In the genomic region with DNA sequence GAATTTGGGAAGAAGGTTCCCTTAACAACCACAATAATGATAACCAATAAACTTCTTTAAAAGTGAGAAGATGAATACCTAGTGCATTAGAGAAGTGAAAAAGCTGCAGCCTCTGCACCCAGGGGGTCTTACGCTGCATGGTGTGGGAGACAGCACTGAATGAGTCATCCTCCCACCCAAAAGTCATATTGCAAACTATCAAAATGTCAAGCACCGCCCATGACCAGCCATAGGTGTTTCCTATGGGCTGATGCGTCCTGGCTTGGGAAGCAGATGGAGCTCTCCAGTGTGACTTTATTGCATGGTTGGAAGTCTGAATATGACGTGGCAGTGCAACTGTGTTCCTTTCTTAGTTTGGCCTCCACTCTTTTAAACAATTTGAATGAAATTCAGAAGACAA, we compare ENCODE assay signal across 25 mouse cellular contexts.
DNase-seq lines count a peak whose midpoint lies in the region; ATAC-seq and TF ChIP-seq lines count a peak whose summit lies in the region.
"Had no signal": no experiment of that assay in that cellular context is flagged by ENCODE, and none has a peak within 500 bp of the region (broad histone marks: within the 10 kb centered on the region; RNA-seq: fewer than 3 reads in every experiment).

No protein-coding gene starts in this region.

- no peak for DNase-seq in lung, embryonic 14.5 days
- no peak for DNase-seq in lung, postnatal 36 days
- no peak for DNase-seq in liver, embryonic 13.5 days
- DNase-seq in kidney, postnatal 36 days: no peak
- DNase-seq in ovary, postnatal 14 days (ENCODE audit: low spot score): no peak
- DNase-seq: adrenal gland, postnatal 10 days; cerebellum, adult 2 months; cerebellum, postnatal 25 days; embryo, embryonic 11 days; gastrocnemius, postnatal 10 days; kidney, adult 9 months; kidney, postnatal 25 days; lung, postnatal 4 days; midbrain, embryonic 14.5 days; retina, postnatal 1 day; thymus, postnatal 25 days had no signal

- H3K9ac ChIP-seq in lung, embryonic 14.5 days: no peak overlapping the region
- peak overlapping the region; percentile 56 for H3K9ac ChIP-seq in liver, embryonic 13.5 days
- no peak overlapping the region for H3K9ac ChIP-seq in stomach, embryonic 16.5 days (ENCODE audit: low read length)
- H3K9ac ChIP-seq: embryonic facial prominence, embryonic 13.5 days; forebrain, embryonic 15.5 days; hindbrain, embryonic 12.5 days; limb, embryonic 13.5 days; lung, embryonic 15.5 days had no signal

- H3K4me2 ChIP-seq in lung, embryonic 14.5 days: no peak overlapping the region
- H3K4me2 ChIP-seq in liver, embryonic 13.5 days: peak overlapping the region; percentile 46
- no peak overlapping the region for H3K4me2 ChIP-seq in stomach, embryonic 16.5 days (ENCODE audit: low read depth, low read length)
- H3K4me2 ChIP-seq: embryonic facial prominence, embryonic 13.5 days; forebrain, embryonic 15.5 days; heart, embryonic 11.5 days; hindbrain, embryonic 12.5 days; limb, embryonic 13.5 days; lung, embryonic 15.5 days had no signal

- H3K4me3 ChIP-seq in lung, embryonic 14.5 days (ENCODE audit: low read depth, low read length): no peak overlapping the region
- H3K4me3 ChIP-seq in erythroblast, embryonic 14.5 days (replicated peaks): peak overlapping the region; percentile 30
- H3K4me3 ChIP-seq in liver, embryonic 13.5 days (replicated peaks): no peak overlapping the region
- no peak overlapping the region for H3K4me3 ChIP-seq in stomach, embryonic 16.5 days (replicated peaks; ENCODE audit: low read length)
- H3K4me3 ChIP-seq: embryonic facial prominence, embryonic 13.5 days; forebrain, embryonic 15.5 days; hindbrain, embryonic 12.5 days; limb, embryonic 13.5 days; lung, embryonic 15.5 days had no signal

- TF ChIP-seq CTCF in lung, embryonic 14.5 days (IDR thresholded peaks at IDR 0.05; ENCODE audit: low read depth): no peak

- no peak for ATAC-seq in lung, embryonic 14.5 days (ENCODE audit: insufficient read depth)
- peak; percentile 48 for ATAC-seq in liver, embryonic 13.5 days (ENCODE audit: low read depth)
- no peak for ATAC-seq in stomach, embryonic 16.5 days (ENCODE audit: insufficient read depth, low FRiP score)
- ATAC-seq: activated CD4-positive, CD25-positive, alpha-beta regulatory T cell, adult 4 months; forebrain, embryonic 15.5 days had no signal

- 82% methylated on average over 4 of the region's 4 CpGs for WGBS in lung, embryonic 14.5 days
- 68% methylated on average over 4 of the region's 4 CpGs for WGBS in liver, embryonic 13.5 days (ENCODE audit: insufficient replicate concordance)
- WGBS in stomach, embryonic 16.5 days: 83% methylated on average over 4 of the region's 4 CpGs

- no peaks in the 10 kb centered on the region for H3K27me3 ChIP-seq in lung, embryonic 14.5 days (ENCODE audit: insufficient read depth, low read length)
- H3K27me3 ChIP-seq in erythroblast, embryonic 14.5 days (ENCODE audit: control insufficient read depth): peaks cover 2% of the 10 kb centered on the region; the same call in 1 of the 2 replicates
- H3K27me3 ChIP-seq in liver, embryonic 13.5 days: 0 out of 2 replicates have a peak, but pooled peaks cover 5% of the 10 kb centered on the region
- H3K27me3 ChIP-seq in stomach, embryonic 16.5 days (ENCODE audit: control insufficient read depth, insufficient read depth, low read length): no peaks in the 10 kb centered on the region
- H3K27me3 ChIP-seq: embryonic facial prominence, embryonic 13.5 days; forebrain, embryonic 15.5 days; hindbrain, embryonic 12.5 days; limb, embryonic 13.5 days; lung, embryonic 15.5 days had no signal

- peaks cover 36% of the 10 kb centered on the region for H3K4me1 ChIP-seq in lung, embryonic 14.5 days (ENCODE audit: insufficient read depth)
- peaks cover 96% of the 10 kb centered on the region for H3K4me1 ChIP-seq in erythroblast, embryonic 14.5 days (ENCODE audit: control insufficient read depth)
- peaks cover 89% of the 10 kb centered on the region for H3K4me1 ChIP-seq in liver, embryonic 13.5 days (replicated peaks)
- peaks cover 46% of the 10 kb centered on the region for H3K4me1 ChIP-seq in stomach, embryonic 16.5 days (ENCODE audit: control insufficient read depth, insufficient read depth, low read length)

- no peaks in the 10 kb centered on the region for H3K9me3 ChIP-seq in lung, embryonic 14.5 days (ENCODE audit: low read depth, low read length)
- no peaks in the 10 kb centered on the region for H3K9me3 ChIP-seq in erythroblast, embryonic 14.5 days (ENCODE audit: control insufficient read depth, low read length)
- H3K9me3 ChIP-seq in liver, embryonic 13.5 days (replicated peaks): no peaks in the 10 kb centered on the region
- no peaks in the 10 kb centered on the region for H3K9me3 ChIP-seq in stomach, embryonic 16.5 days (replicated peaks; ENCODE audit: control insufficient read depth, low read length)
- H3K9me3 ChIP-seq: embryonic facial prominence, embryonic 13.5 days; forebrain, embryonic 15.5 days; hindbrain, embryonic 12.5 days; limb, embryonic 13.5 days; lung, embryonic 15.5 days had no signal

- peak overlapping the region; percentile 74 for H3K27ac ChIP-seq in lung, embryonic 14.5 days (ENCODE audit: low read depth)
- H3K27ac ChIP-seq in liver, embryonic 13.5 days: peak overlapping the region; percentile 95
- peak overlapping the region; percentile 23 for H3K27ac ChIP-seq in stomach, embryonic 16.5 days (ENCODE audit: low read length)
- H3K27ac ChIP-seq: embryonic facial prominence, embryonic 13.5 days; forebrain, embryonic 15.5 days; hindbrain, embryonic 12.5 days; limb, embryonic 13.5 days had no signal

- H3K36me3 ChIP-seq in lung, embryonic 14.5 days (ENCODE audit: insufficient read depth): no peaks in the 10 kb centered on the region
- peaks cover 2% of the 10 kb centered on the region; the same call in 1 of the 2 replicates for H3K36me3 ChIP-seq in erythroblast, embryonic 14.5 days (ENCODE audit: control insufficient read depth)
- H3K36me3 ChIP-seq in liver, embryonic 13.5 days: no peaks in the 10 kb centered on the region
- no peaks in the 10 kb centered on the region for H3K36me3 ChIP-seq in stomach, embryonic 16.5 days (ENCODE audit: control insufficient read depth, insufficient read depth, low read length)
- H3K36me3 ChIP-seq: embryonic facial prominence, embryonic 13.5 days; forebrain, embryonic 15.5 days; hindbrain, embryonic 12.5 days; limb, embryonic 13.5 days; lung, embryonic 15.5 days had no signal

Comparison
In these comparisons a context has a peak if more than half of its experiments do, and no peak if none do; other contexts are left out.
1. H3K27ac ChIP-seq: peak in every context shown above with its lines; median percentile 95 in liver, embryonic 13.5 days; 74 in lung, embryonic 14.5 days; 23 in stomach, embryonic 16.5 days.